ENCODE assay signal across 13 mouse cellular contexts in genomic region chr15:36906789-36907188, GRCm38 (mm10).
"Had no signal": no experiment of that assay in that cellular context is flagged by ENCODE, and none has a peak within 500 bp of the region (broad histone marks: within the 10 kb centered on the region; RNA-seq: fewer than 3 reads in every experiment).

No protein-coding gene starts in this region.

- DNase-seq: layer of hippocampus, adult 9-11 months; layer of hippocampus, postnatal 36 days; lung, adult 2 months; lung, postnatal 36 days; right cerebral cortex, postnatal 14 days; thymus, adult 2 months; thymus, postnatal 36 days had no signal

- H3K27ac ChIP-seq: hindbrain, embryonic 15.5 days; limb, embryonic 10.5 days; liver, embryonic 14.5 days; midbrain, embryonic 13.5 days; stomach, embryonic 15.5 days had no signal

- H3K36me3 ChIP-seq: hindbrain, embryonic 15.5 days; limb, embryonic 10.5 days; midbrain, embryonic 13.5 days; stomach, embryonic 15.5 days had no signal

- H3K9me3 ChIP-seq: hindbrain, embryonic 15.5 days; limb, embryonic 10.5 days; midbrain, embryonic 13.5 days; stomach, embryonic 15.5 days had no signal

- ATAC-seq: intestine, embryonic 16.5 days; midbrain, embryonic 13.5 days had no signal

- H3K4me3 ChIP-seq: hindbrain, embryonic 15.5 days; limb, embryonic 10.5 days; midbrain, embryonic 13.5 days; stomach, embryonic 15.5 days had no signal

- H3K4me2 ChIP-seq: hindbrain, embryonic 15.5 days; midbrain, embryonic 13.5 days; stomach, embryonic 15.5 days had no signal

- H3K9ac ChIP-seq: hindbrain, embryonic 15.5 days; liver, embryonic 14.5 days; midbrain, embryonic 13.5 days; stomach, embryonic 15.5 days had no signal

- H3K27me3 ChIP-seq: hindbrain, embryonic 15.5 days; midbrain, embryonic 13.5 days; stomach, embryonic 15.5 days had no signal
